Mouse (Mus musculus): ENCODE data around the gene Gm49398.

Gm49398 gene

GRCm38 (mm10) chr13:61288739-61289138 lies at the start of gene Gm49398:
TSS of gene Gm49398 (minus strand) at chr13:61288839.
- no peak for DNase-seq (ENCODE audit: extremely low spot score)

GRCm38 (mm10) chr13:61255258-61255657 lies 33.4 kb downstream of the Gm49398 start, which contains the start of gene Cts8:
TSS of gene Cts8 (minus strand) at chr13:61255358.
- DNase-seq (ENCODE audit: extremely low spot score) = no peak

DNA sequence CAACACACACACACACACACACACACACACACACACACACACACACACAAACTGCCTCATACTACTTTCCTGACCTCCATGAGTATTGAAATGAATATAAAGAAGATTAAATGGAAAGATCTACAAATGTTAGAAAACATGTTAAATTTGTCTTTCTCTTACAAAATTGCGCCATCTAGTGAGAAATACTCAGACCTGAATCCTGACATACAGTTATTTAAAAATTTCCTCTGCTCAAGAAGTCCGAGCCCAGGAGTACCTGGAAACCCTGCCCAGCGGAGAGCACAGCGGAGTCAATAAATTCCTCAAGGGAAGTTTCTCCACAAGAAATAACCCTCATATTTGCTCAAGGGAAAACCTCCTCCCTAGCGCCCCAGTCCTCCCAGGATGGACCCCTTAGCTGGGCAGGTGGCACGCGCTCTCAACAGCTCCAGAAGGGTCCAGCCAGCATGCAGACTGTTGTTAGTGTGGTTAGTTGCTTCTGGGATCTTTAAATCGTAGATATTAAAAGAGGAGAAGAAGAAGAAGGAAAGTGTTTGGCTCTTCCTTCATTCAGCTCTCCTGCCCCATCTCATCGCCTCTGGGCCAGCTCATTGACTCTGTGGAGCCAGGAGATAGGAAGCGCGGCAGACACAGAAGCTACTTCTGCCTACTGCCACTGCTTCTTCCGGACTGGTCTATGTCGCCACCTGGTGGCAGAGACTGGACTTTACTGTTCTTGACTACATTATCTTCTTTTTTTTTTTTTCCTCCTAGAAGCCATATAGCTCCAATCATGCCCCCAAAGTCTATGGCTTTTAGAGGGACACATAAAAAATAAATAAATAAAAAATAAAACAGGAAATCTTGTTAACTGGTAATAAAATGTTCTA lies 47.3 kb downstream of the Gm49398 start:
- peak; percentile 50 for DNase-seq (ENCODE audit: extremely low spot score)

DNA sequence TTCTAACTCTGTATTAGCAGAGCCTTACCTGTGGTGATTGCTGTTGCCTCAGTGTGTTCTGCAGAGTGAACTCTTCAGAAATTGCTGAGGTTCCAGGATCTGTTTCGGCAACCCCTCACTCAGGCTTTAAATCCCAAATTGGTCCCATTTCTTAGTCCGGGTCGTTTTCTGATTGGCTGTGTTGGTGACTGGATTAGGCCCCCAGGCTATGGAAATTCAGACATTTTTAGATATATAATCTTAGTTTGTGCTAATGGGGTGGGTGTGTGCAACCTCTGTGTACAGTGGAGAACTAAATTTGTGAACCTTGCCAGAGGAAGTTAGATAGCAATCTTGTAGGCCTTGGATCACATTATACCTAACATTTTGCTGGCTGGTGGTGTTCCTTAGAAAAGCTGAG lies 85.3 kb downstream of the Gm49398 start, which contains the start of gene Cts6:
Gene Cts6 (minus strand): TSS at position 101 of the 400 bp plus-strand sequence.
- DNase-seq (ENCODE audit: extremely low spot score) = no peak

Data from embryo, embryonic 9.5 days (tissue).